Mouse (Mus musculus) embryonic facial prominence, embryonic 15.5 days (tissue): ENCODE data around the gene Spata13. TPM values are rescaled to one million over a fixed set of nuclear protein-coding genes. Genes with fewer than 3 reads are reported as not detected.

ENCODE experiments used
- ATAC-seq: fragments of 200-750 bp; cut with Nextera tagmentation; 2 replicates; pipeline ENCODE4 v1.8.0; 2017; ENCODE audit warnings: low read depth, moderate TSS enrichment; ENCODE audit not compliant: insufficient number of reproducible peaks, low FRiP score, low TSS enrichment
- H3K27ac ChIP-seq: fragments of 300-500 bp; sonication (generic); replicated peaks from 2 replicates; pipeline ENCODE4 v1.5.1; 2015; ENCODE audit warnings: mild to moderate bottlenecking, inconsistent platforms
- H3K27me3 ChIP-seq: fragments of 300-500 bp; sonication (generic); 2 replicates; pipeline ENCODE4 v1.6.1; 2015; ENCODE audit warnings: inconsistent platforms
- H3K36me3 ChIP-seq: fragments of 300-500 bp; sonication (generic); 2 replicates; pipeline ENCODE4 v1.6.1; 2015; ENCODE audit warnings: mild to moderate bottlenecking, inconsistent platforms
- H3K4me1 ChIP-seq: fragments of 300-500 bp; sonication (generic); 2 replicates; pipeline ENCODE4 v1.6.1; 2015; ENCODE audit warnings: inconsistent platforms
- H3K4me2 ChIP-seq: fragments of 300-500 bp; sonication (generic); replicated peaks from 2 replicates; pipeline ENCODE4 v1.6.1; 2015; ENCODE audit warnings: mild to moderate bottlenecking, inconsistent platforms
- H3K4me3 ChIP-seq: fragments of 300-500 bp; sonication (generic); replicated peaks from 2 replicates; pipeline ENCODE4 v1.5.1; 2015; ENCODE audit warnings: mild to moderate bottlenecking, inconsistent platforms
- H3K9ac ChIP-seq: fragments of 300-500 bp; sonication (generic); 2 replicates; pipeline ENCODE4 v1.6.1; 2015; ENCODE audit warnings: inconsistent platforms
- H3K9me3 ChIP-seq: fragments of 300-500 bp; sonication (generic); replicated peaks from 2 replicates; pipeline ENCODE4 v1.6.1; 2016; ENCODE audit warnings: inconsistent platforms
- WGBS: fragments of 180-500 bp; shearing (Covaris S2); methylation state at CpG from one replicate; pipeline ENCODE4 v1.1.7; 2015; 5-methylcytosine and 5-hydroxymethylcytosine counted together
- polyA plus RNA-seq: library from polyadenylated mRNA; unstranded; fragments of >200 nt; fragmentation: Nextera tagmentation; extraction: Ambion mirVana; gene quantifications from 2 replicates; pipeline ENCODE4 v1.2.1, GENCODE M21; 2015

The Spata13 gene
- polyA plus RNA-seq, 1 experiment from 2014 or later: 16.1 TPM

GRCm38 (mm10) chr14:60721938-60722337 lies 88.1 kb downstream of the Spata13 start:
- ATAC-seq: no peak
- no peak overlapping the region for H3K4me2 ChIP-seq
- H3K4me1 ChIP-seq: peaks cover 22% of the 10 kb centered on the region
- H3K27me3 ChIP-seq: no peaks in the 10 kb centered on the region
- 55% methylated on average over 3 of the region's 3 CpGs for WGBS
- no peaks in the 10 kb centered on the region for H3K9me3 ChIP-seq
- H3K9ac ChIP-seq: no peak overlapping the region
- no peaks in the 10 kb centered on the region for H3K36me3 ChIP-seq
- H3K27ac ChIP-seq: no peak overlapping the region
- no peak overlapping the region for H3K4me3 ChIP-seq

GRCm38 (mm10) chr14:60726091-60726490 lies 92.3 kb downstream of the Spata13 start:
- Histone ChIP-seq H3K4me1 (peaks cover 37% of the 10 kb centered on the region), H3K27me3 (no peaks in the 10 kb centered on the region), H3K4me2 (no peak overlapping the region), H3K36me3 (no peaks in the 10 kb centered on the region), H3K9me3 (no peaks in the 10 kb centered on the region), H3K4me3 (no peak overlapping the region), H3K9ac (no peak overlapping the region), H3K27ac (no peak overlapping the region)
- WGBS: 65% methylated on average over 6 of the region's 6 CpGs
- no peak for ATAC-seq

- no peak overlapping the region for H3K4me3 ChIP-seq
- H3K27me3 ChIP-seq: no peaks in the 10 kb centered on the region
- H3K27ac ChIP-seq: 0 out of 2 replicates have a peak overlapping the region, but pooled peaks have one; percentile 13
- H3K4me2 ChIP-seq: no peak overlapping the region
- ATAC-seq: peak; percentile 55
- no peaks in the 10 kb centered on the region for H3K9me3 ChIP-seq
- peaks cover 31% of the 10 kb centered on the region for H3K4me1 ChIP-seq
- H3K9ac ChIP-seq: no peak overlapping the region
- 47% methylated on average over 4 of the region's 4 CpGs for WGBS
- no peaks in the 10 kb centered on the region for H3K36me3 ChIP-seq
Observed at GRCm38 (mm10) chr14:60727130-60727529, 93.3 kb downstream of the Spata13 start.

- no peak for ATAC-seq
- Histone ChIP-seq H3K36me3 (no peaks in the 10 kb centered on the region), H3K4me1 (peaks cover 57% of the 10 kb centered on the region), H3K4me2 (no peak overlapping the region), H3K4me3 (no peak overlapping the region), H3K9ac (no peak overlapping the region), H3K27ac (peak overlapping the region; percentile 61), H3K27me3 (no peaks in the 10 kb centered on the region), H3K9me3 (no peaks in the 10 kb centered on the region)
- WGBS: 33% methylated on average over 6 of the region's 6 CpGs
Observed at GRCm38 (mm10) chr14:60732081-60732480, 98.3 kb downstream of the Spata13 start.

GRCm38 (mm10) chr14:60732787-60733186 lies 99.0 kb downstream of the Spata13 start:
- Histone ChIP-seq H3K36me3 (no peaks in the 10 kb centered on the region), H3K4me2 (peak overlapping the region; percentile 27), H3K4me1 (peaks cover 57% of the 10 kb centered on the region), H3K27me3 (no peaks in the 10 kb centered on the region), H3K9me3 (no peaks in the 10 kb centered on the region), H3K9ac (no peak overlapping the region), H3K27ac (peak overlapping the region; percentile 65), H3K4me3 (peak overlapping the region; percentile 15)
- under 1% methylated on average over 16 of the region's 16 CpGs for WGBS
- ATAC-seq: no peak

- peak overlapping the region; percentile 15 for H3K4me3 ChIP-seq
- no peaks in the 10 kb centered on the region for H3K36me3 ChIP-seq
- H3K27me3 ChIP-seq: no peaks in the 10 kb centered on the region
- H3K4me1 ChIP-seq: peaks cover 58% of the 10 kb centered on the region
- H3K27ac ChIP-seq: peak overlapping the region; percentile 48; the same call in 1 of the 2 replicates
- H3K4me2 ChIP-seq: no peak overlapping the region; the same call in 1 of the 2 replicates
- H3K9ac ChIP-seq: no peak overlapping the region
- WGBS: 53% methylated on average over 4 of the region's 4 CpGs
- no peak for ATAC-seq
- H3K9me3 ChIP-seq: no peaks in the 10 kb centered on the region
Observed at GRCm38 (mm10) chr14:60733706-60734105, 99.9 kb downstream of the Spata13 start.

- ATAC-seq: no peak
- WGBS: 63% methylated on average over 5 of the region's 5 CpGs
- Histone ChIP-seq H3K27me3 (no peaks in the 10 kb centered on the region), H3K4me2 (no peak overlapping the region), H3K36me3 (no peaks in the 10 kb centered on the region), H3K27ac (peak overlapping the region; percentile 77; the same call in 1 of the 2 replicates), H3K9me3 (no peaks in the 10 kb centered on the region), H3K4me3 (no peak overlapping the region), H3K9ac (no peak overlapping the region), H3K4me1 (peaks cover 64% of the 10 kb centered on the region)
Observed at GRCm38 (mm10) chr14:60735206-60735605, 101.4 kb downstream of the Spata13 start.

- Histone ChIP-seq H3K4me1 (peaks cover 72% of the 10 kb centered on the region), H3K36me3 (no peaks in the 10 kb centered on the region)
- no peak for ATAC-seq
Observed at GRCm38 (mm10) chr14:60735848-60736547, 102.2 kb downstream of the Spata13 start.

GRCm38 (mm10) chr14:60736591-60737192 lies 102.9 kb downstream of the Spata13 start:
- no peak overlapping the region for H3K4me3 ChIP-seq

More at GRCm38 (mm10) chr14:60735848-60736547, 102.2 kb downstream of the Spata13 start:
- 52% methylated on average over 13 of the region's 13 CpGs for WGBS
- Histone ChIP-seq H3K4me2 (no peak overlapping the region), H3K9me3 (no peaks in the 10 kb centered on the region), H3K27ac (peak overlapping the region; percentile 77), H3K9ac (no peak overlapping the region), H3K4me3 (no peak overlapping the region), H3K27me3 (no peaks in the 10 kb centered on the region)

GRCm38 (mm10) chr14:60737202-60737611 lies 103.4 kb downstream of the Spata13 start:
- H3K9me3 ChIP-seq: no peaks in the 10 kb centered on the region
- 29% methylated on average over 7 of the region's 7 CpGs for WGBS
- H3K4me1 ChIP-seq: peaks cover 74% of the 10 kb centered on the region

More at GRCm38 (mm10) chr14:60736591-60737192, 102.9 kb downstream of the Spata13 start:
- peak overlapping the region; percentile 77 for H3K27ac ChIP-seq
- peaks cover 79% of the 10 kb centered on the region for H3K4me1 ChIP-seq
- WGBS: 11% methylated on average over 4 of the region's 4 CpGs
- no peak overlapping the region for H3K4me2 ChIP-seq
- H3K27me3 ChIP-seq: no peaks in the 10 kb centered on the region
- ATAC-seq: peak; percentile 61
- no peak overlapping the region for H3K9ac ChIP-seq
- no peaks in the 10 kb centered on the region for H3K36me3 ChIP-seq
- no peaks in the 10 kb centered on the region for H3K9me3 ChIP-seq

GRCm38 (mm10) chr14:60738434-60738938 lies 104.7 kb downstream of the Spata13 start:
- Histone ChIP-seq H3K4me3 (no peak overlapping the region), H3K27me3 (no peaks in the 10 kb centered on the region), H3K4me1 (peaks cover 69% of the 10 kb centered on the region), H3K9ac (no peak overlapping the region), H3K36me3 (no peaks in the 10 kb centered on the region), H3K27ac (0 out of 2 replicates have a peak overlapping the region, but pooled peaks have one; percentile 40), H3K4me2 (no peak overlapping the region), H3K9me3 (no peaks in the 10 kb centered on the region)
- WGBS: 62% methylated on average over 10 of the region's 10 CpGs
- ATAC-seq: no peak

More at GRCm38 (mm10) chr14:60737202-60737611, 103.4 kb downstream of the Spata13 start:
- no peaks in the 10 kb centered on the region for H3K27me3 ChIP-seq
- peak overlapping the region; percentile 77 for H3K27ac ChIP-seq
- no peaks in the 10 kb centered on the region for H3K36me3 ChIP-seq
- no peak overlapping the region for H3K4me2 ChIP-seq
- no peak overlapping the region for H3K9ac ChIP-seq
- ATAC-seq: no peak
- no peak overlapping the region for H3K4me3 ChIP-seq
